Mouse (Mus musculus) cerebellum, adult (tissue): Measurements from ENCODE around the gene Ciart.
"Not testable (repeated sequence)": the region's sequence is repeated elsewhere in the genome, so short reads cannot be mapped to it uniquely, and the experiment has no call there.

ENCODE experiments used
- ATAC-seq: cut with Nextera tagmentation; 2 replicates; pipeline ENCODE4 v1.9.2; 2017; ENCODE audit warnings: mild to moderate bottlenecking, moderate library complexity, mixed read lengths; ENCODE audit not compliant: insufficient number of reproducible peaks, low FRiP score, low TSS enrichment

The Ciart gene

GRCm38 (mm10) chr3:95902373-95902625 lies 20.2 kb upstream of the Ciart start:
- ATAC-seq: no peak

- no peak for ATAC-seq
These were observed 19.7 kb upstream of the Ciart start for GRCm38 (mm10) chr3:95901616-95902372.

- ATAC-seq: no peak
These were observed 17.9 kb upstream of the Ciart start for GRCm38 (mm10) chr3:95899800-95900524.

GRCm38 (mm10) chr3:95895501-95895900 lies 13.4 kb upstream of the Ciart start:
- not testable (repeated sequence) for ATAC-seq

GRCm38 (mm10) chr3:95894317-95895160 lies 12.5 kb upstream of the Ciart start:
- ATAC-seq: no peak

GRCm38 (mm10) chr3:95893606-95894316 lies 11.7 kb upstream of the Ciart start, which contains the start of gene Aph1a:
TSS of gene Aph1a (plus strand) at chr3:95893969.
- ATAC-seq: peak; percentile 98

GRCm38 (mm10) chr3:95893126-95893525 lies 11.1 kb upstream of the Ciart start:
- ATAC-seq: no peak

- ATAC-seq: no peak
These were observed 10.3 kb upstream of the Ciart start for GRCm38 (mm10) chr3:95892066-95893052.

- ATAC-seq: no peak
These were observed 9.4 kb upstream of the Ciart start, which contains the start of gene BC028528 for GRCm38 (mm10) chr3:95891211-95892065. TSS of gene BC028528 (minus strand) at chr3:95892005.

- no peak for ATAC-seq
These were observed 7.6 kb upstream of the Ciart start for GRCm38 (mm10) chr3:95889664-95890063.

- no peak for ATAC-seq
These were observed 5.5 kb upstream of the Ciart start for GRCm38 (mm10) chr3:95887596-95887995.

- ATAC-seq: no peak
These were observed 2.3 kb upstream of the Ciart start for GRCm38 (mm10) chr3:95884400-95884799.

- ATAC-seq: no peak; the same call in 1 of the 2 replicates
These were observed 870 bp upstream of the Ciart start for GRCm38 (mm10) chr3:95882816-95883425.

GRCm38 (mm10) chr3:95879063-95879462 lies 3.0 kb downstream of the Ciart start:
- ATAC-seq: no peak

- ATAC-seq: no peak
These were observed 10.0 kb downstream of the Ciart start for GRCm38 (mm10) chr3:95872048-95872447.

GRCm38 (mm10) chr3:95871392-95871867 lies 10.6 kb downstream of the Ciart start, which contains the start of gene Mrps21:
TSS of gene Mrps21 (minus strand) at chr3:95871519.
- peak; percentile 94 for ATAC-seq

- ATAC-seq: no peak
These were observed 11.1 kb downstream of the Ciart start for GRCm38 (mm10) chr3:95870976-95871375.

- no peak for ATAC-seq
These were observed 14.6 kb downstream of the Ciart start for GRCm38 (mm10) chr3:95867408-95867807.
